Mouse (Mus musculus) MEL (cell line): Measurements from ENCODE around the gene Rnd2.

ENCODE experiments used
- CTCF ChIP-seq, 3 experiments: IDR thresholded peaks in 2 of 3; conservative IDR thresholded peaks in 1 of 3; 2 replicates each; pipeline ENCODE4 v1.5.1; 2011 to 2012; ENCODE audit warnings: low read length in 3 of 3, low read depth in 2 of 3, mild to moderate bottlenecking in 2 of 3, improper control_type of control experiment in 1 of 3, inconsistent platforms in 1 of 3, mixed read lengths in 1 of 3, moderate library complexity in 1 of 3; ENCODE audit not compliant: control insufficient read depth in 1 of 3, insufficient read depth in 1 of 3, poor library complexity in 1 of 3, severe bottlenecking in 1 of 3
- EP300 ChIP-seq, 2 experiments: IDR thresholded peaks; 2 replicates each; pipeline ENCODE4 v1.6.1; 2011; ENCODE audit warnings: improper control_type of control experiment in 2 of 2, low read length in 2 of 2, low read depth in 1 of 2, mild to moderate bottlenecking in 1 of 2
- GATA1 ChIP-seq: IDR thresholded peaks from 2 replicates; pipeline ENCODE4 v1.6.1; 2011; ENCODE audit warnings: low read depth, low read length, improper control_type of control experiment
- MAFK ChIP-seq: IDR thresholded peaks from 2 replicates; pipeline ENCODE4 v1.6.1; 2011; ENCODE audit warnings: low read depth, mild to moderate bottlenecking, low read length, improper control_type of control experiment, borderline replicate concordance
- MAX ChIP-seq: IDR thresholded peaks from 2 replicates; pipeline ENCODE4 v1.6.1; 2011; ENCODE audit warnings: low read length, improper control_type of control experiment
- POLR2A ChIP-seq, 2 experiments: IDR thresholded peaks; 2 replicates each; pipeline ENCODE4 v1.6.1; 2011 to 2012; ENCODE audit warnings: low read length in 2 of 2, mild to moderate bottlenecking in 2 of 2, control low read depth in 1 of 2, improper control_type of control experiment in 1 of 2, low read depth in 1 of 2, moderate library complexity in 1 of 2; ENCODE audit not compliant: control insufficient read depth in 1 of 2, insufficient read depth in 1 of 2, poor library complexity in 1 of 2
- SIN3A ChIP-seq: IDR thresholded peaks from 2 replicates; pipeline ENCODE4 v1.6.1; 2012; ENCODE audit warnings: low read length, improper control_type of control experiment, inconsistent platforms
- TAL1 ChIP-seq: IDR thresholded peaks from 2 replicates; pipeline ENCODE4 v1.6.1; 2012; ENCODE audit warnings: mild to moderate bottlenecking, inconsistent platforms, low read length, moderate library complexity, mixed read lengths
- UBTF ChIP-seq: IDR thresholded peaks from 2 replicates; pipeline ENCODE4 v1.6.1; 2012; ENCODE audit warnings: low read depth, mild to moderate bottlenecking, inconsistent platforms, low read length, improper control_type of control experiment, moderate library complexity, borderline replicate concordance; ENCODE audit not compliant: insufficient read depth

DNA sequence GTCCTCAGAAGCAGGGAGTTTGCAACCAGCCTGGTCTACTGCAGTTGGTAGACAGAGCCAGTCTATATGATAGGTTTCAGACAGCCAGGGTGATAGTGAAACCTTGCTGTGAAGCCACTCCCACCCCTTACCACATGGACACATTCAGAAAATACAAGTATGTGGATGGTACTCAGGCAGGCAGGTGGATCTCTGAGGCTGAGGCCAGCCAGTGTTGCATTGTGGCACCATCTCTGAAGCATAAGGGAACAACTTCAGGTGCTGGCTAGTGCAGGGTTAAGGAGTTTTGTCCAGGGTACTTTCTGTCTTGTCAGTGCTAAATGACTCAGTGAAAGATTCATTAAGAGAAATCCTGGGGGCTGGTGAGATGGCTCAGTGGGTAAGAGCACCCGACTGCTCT lies 18.5 kb upstream of the Rnd2 start:
- TF ChIP-seq GATA1 (no peak), MAX (no peak), MAFK (no peak), TAL1 (no peak), SIN3A (no peak), CTCF (IDR thresholded peaks at IDR 0.05 in 2 of 3, conservative IDR thresholded peaks at IDR 0.05 in 1 of 3; ENCODE audit: control insufficient read depth in 1 of 3, insufficient read depth in 1 of 3, low read depth in 2 of 3, low read length in 3 of 3, poor library complexity in 1 of 3, severe bottlenecking in 1 of 3) (no peak), EP300 (IDR thresholded peaks at IDR 0.05; ENCODE audit: low read depth in 1 of 2, low read length in 2 of 2) (no peak; a peak in 1 of 4 replicates), UBTF (no peak), POLR2A (IDR thresholded peaks at IDR 0.05; ENCODE audit: control insufficient read depth in 1 of 2, insufficient read depth in 1 of 2, low read depth in 1 of 2, low read length in 2 of 2, poor library complexity in 1 of 2) (peak in 1 of 2 experiments; percentile 63; a peak in 1 of 4 replicates)
